Mouse (Mus musculus) cortical plate, adult 2 months (tissue): ENCODE measurements around the gene Cenpu.

Experiments
- CTCF ChIP-seq: fragments of 200-500 bp; IDR thresholded peaks from 2 replicates; pipeline ENCODE4 v1.5.1; 2011; ENCODE audit warnings: mild to moderate bottlenecking, control low read depth, low read length; ENCODE audit not compliant: insufficient read depth; ENCODE audit errors: extremely low read depth
- POLR2A ChIP-seq: fragments of 200-500 bp; IDR thresholded peaks from 2 replicates; pipeline ENCODE4 v1.6.1; 2011; ENCODE audit warnings: mild to moderate bottlenecking, low read length, control low read depth; ENCODE audit not compliant: insufficient read depth; ENCODE audit errors: extremely low read depth

DNA sequence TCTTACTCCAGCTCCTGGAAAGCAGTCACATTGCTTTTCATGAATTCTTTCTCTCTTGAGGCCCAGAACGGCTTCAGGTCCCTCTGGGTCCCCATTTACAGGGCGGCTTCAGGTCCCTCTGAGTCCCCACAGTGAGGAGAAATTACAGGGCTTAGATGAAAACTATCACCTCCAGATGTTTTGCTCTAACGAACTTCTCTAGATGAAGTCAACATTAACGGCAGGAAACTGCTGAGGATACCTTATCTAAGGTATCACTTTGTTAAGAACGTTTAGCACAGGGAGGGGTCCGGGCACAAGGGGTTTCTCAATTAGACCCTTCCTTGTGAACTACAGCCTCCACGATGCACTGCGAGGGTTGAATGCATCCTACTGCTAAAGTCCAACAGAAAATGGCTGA is 64.1 kb downstream of the Cenpu start:
- TF ChIP-seq POLR2A: no peak
- no peak for TF ChIP-seq CTCF
